ENCODE assay signal across 19 mouse cellular contexts in genomic region chr1:88678231-88678739, GRCm38 (mm10).
"Had no signal": no experiment of that assay in that cellular context is flagged by ENCODE, and none has a peak within 500 bp of the region (broad histone marks: within the 10 kb centered on the region; RNA-seq: fewer than 3 reads in every experiment).

No protein-coding gene starts in this region.

- H3K36me3 ChIP-seq: midbrain, embryonic 10.5 days; midbrain, embryonic 12.5 days; neural tube, embryonic 13.5 days; neural tube, embryonic 15.5 days had no signal

- H3K27me3 ChIP-seq: neural tube, embryonic 13.5 days; neural tube, embryonic 15.5 days had no signal

- H3K4me2 ChIP-seq: lung, embryonic 14.5 days; midbrain, embryonic 12.5 days; neural tube, embryonic 13.5 days; neural tube, embryonic 15.5 days had no signal

- H3K27ac ChIP-seq: midbrain, embryonic 10.5 days; midbrain, embryonic 12.5 days; neural tube, embryonic 13.5 days; neural tube, embryonic 15.5 days had no signal

- H3K4me1 ChIP-seq: midbrain, embryonic 12.5 days; neural tube, embryonic 15.5 days had no signal

- DNase-seq: lung, adult 18-20 months; lung, embryonic 14.5 days; lung, postnatal 10 days; lung, postnatal 4 days; midbrain, embryonic 14.5 days; retina, postnatal 1 day; right cerebral cortex, adult 18-20 months; right cerebral cortex, postnatal 25 days; right cerebral cortex, postnatal 4 days; spleen, adult 18-20 months; thymus, adult 18-20 months; thymus, postnatal 14 days; thymus, postnatal 36 days had no signal

- H3K9me3 ChIP-seq: midbrain, embryonic 10.5 days; midbrain, embryonic 12.5 days; neural tube, embryonic 13.5 days; neural tube, embryonic 15.5 days had no signal

- ATAC-seq: midbrain, embryonic 16.5 days had no signal

- H3K4me3 ChIP-seq: midbrain, embryonic 10.5 days; midbrain, embryonic 12.5 days; myocyte; neural tube, embryonic 13.5 days; neural tube, embryonic 15.5 days had no signal

- H3K9ac ChIP-seq: lung, embryonic 14.5 days; midbrain, embryonic 12.5 days; neural tube, embryonic 13.5 days; neural tube, embryonic 15.5 days had no signal
